Mouse (Mus musculus): Measurements from ENCODE around the gene Mrpl43.
A peak's percentile ranks its signal among the peaks of the same experiment; 100 is the strongest.

Mrpl43 gene

DNA sequence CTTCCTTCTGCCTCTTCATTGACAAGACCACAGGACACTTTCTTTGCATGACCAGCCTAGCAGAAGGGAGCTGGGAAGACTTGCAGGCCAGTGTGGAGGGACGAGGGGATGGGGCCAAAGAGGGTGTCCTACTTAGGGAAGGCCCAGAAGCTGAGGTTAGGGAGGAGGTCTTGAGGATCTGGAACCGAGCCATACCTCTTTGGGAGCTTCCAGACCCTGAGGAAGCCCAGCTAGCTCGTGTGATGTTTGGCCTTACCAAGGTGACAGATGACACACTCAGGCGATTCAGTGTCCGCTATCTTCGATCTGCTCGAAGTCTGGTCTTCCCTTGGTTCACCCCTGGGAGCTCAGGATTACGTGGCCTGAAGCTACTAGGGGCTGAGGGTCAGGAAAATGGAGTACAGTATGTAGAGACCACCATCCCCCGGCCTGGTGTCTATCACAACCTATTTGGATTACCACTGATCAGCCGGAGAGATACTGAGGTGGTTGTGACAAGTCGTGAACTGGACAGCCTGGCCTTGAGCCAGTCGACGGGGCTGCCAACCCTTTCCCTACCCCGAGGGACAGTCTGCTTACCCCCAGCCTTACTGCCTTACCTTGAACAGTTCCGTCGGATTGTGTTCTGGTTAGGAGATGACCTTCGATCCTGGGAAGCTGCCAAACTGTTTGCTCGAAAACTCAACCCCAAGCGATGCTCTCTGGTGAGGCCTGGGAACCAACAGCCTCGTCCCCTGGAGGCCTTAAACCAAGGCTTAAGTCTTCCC, 1.4 kb upstream of the Mrpl43 start:
- DNase-seq (ENCODE audit: low spot score) = no peak

GRCm38 (mm10) chr19:45007021-45007420, 779 bp upstream of the Mrpl43 start:
- no peak for DNase-seq (ENCODE audit: low spot score)

DNA sequence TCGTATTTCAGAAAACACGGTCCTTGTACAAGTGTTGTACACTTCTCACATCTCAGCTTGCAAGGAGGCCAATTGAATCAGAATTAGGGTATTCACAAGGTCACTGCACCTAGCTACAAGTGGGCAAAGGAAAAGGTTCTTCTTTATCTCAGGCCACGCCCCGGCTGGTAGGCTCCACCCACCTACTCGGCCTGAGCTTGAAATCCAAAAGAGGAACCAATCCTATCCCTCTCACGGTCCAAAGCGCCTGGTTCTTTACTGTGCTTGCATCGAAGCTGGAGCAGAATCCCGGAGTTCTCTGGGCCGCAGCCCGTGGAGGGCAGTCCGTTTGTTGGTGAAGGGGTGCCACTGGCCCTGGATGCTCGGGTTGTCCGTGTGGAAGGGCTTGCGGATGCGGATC, 798 bp downstream of the Mrpl43 start, which contains the start of gene Twnk:
Gene Twnk, plus strand, starts transcription at position 220 of the 400 bp plus-strand sequence.
- DNase-seq (ENCODE audit: low spot score) = peak; percentile 74

- DNase-seq (ENCODE audit: low spot score) = no peak
Observed at GRCm38 (mm10) chr19:45003740-45004516, 2.3 kb downstream of the Mrpl43 start.

- no peak for DNase-seq (ENCODE audit: low spot score)
Observed at GRCm38 (mm10) chr19:45002301-45002700, 3.9 kb downstream of the Mrpl43 start.

DNA sequence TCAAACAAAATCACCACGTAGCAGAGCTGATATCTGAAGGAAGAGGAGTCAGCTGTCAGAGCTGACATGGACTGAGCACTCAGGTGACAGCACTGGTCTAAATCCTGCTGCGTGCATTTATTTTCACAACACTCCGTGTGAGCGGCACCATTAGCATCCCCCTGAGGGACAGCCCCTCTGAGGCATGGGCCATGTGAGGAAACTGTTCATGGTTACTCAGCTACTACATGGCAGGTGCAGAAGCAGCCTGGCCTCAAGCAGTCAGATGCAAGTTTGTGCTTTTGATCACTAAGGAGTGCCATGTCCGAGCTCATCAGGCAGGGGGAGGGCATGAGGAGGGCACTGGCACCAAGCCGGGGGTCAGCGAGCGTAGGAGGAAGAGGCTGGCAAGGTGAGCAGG, 6.6 kb downstream of the Mrpl43 start:
- DNase-seq (ENCODE audit: low spot score) = no peak

- DNase-seq (ENCODE audit: low spot score) = no peak
Observed at GRCm38 (mm10) chr19:44997786-44998185, 8.5 kb downstream of the Mrpl43 start.

DNA sequence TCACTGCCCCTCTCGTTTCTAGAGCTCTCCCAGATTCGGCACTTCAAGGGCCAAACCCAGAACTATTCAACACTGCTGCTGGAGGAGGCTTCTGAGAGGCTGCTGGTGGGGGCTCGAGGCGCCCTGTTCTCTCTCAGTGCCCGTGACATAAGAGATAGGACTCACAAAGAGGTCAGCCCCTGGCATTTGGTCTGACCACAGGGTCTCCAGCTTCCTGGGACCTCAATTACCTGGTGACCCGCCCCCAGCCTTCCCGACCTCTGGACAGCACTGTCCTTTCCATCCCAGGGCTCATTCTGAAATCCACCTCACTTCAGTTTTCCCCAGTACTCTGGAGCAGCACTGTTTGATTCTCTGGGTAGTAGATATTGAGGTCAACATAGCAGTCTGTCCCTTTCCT, 13.5 kb downstream of the Mrpl43 start:
- no peak for DNase-seq (ENCODE audit: low spot score)

- DNase-seq (ENCODE audit: low spot score) = no peak
Observed at GRCm38 (mm10) chr19:44992246-44992645, 14.0 kb downstream of the Mrpl43 start.

DNA sequence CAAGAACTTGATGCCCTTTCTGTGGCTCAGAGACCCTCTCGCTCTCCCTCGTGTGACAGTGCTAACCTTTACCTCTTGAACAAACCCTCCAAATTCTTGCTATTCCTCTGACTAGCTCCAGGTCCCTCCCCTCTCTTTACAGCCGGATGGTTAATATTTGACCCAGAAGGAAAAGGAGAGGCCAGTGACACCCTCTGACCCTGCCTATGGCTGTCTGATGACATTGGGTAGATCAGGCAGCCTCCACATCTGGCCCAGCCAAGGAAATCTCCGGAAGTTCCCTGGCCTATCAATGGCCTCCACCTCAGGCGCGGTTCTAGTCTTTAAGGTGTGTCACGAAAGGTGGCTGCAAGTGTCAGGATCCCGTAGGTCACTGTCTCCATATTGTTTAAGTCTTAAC, 15.2 kb downstream of the Mrpl43 start:
- DNase-seq (ENCODE audit: low spot score) = no peak

DNA sequence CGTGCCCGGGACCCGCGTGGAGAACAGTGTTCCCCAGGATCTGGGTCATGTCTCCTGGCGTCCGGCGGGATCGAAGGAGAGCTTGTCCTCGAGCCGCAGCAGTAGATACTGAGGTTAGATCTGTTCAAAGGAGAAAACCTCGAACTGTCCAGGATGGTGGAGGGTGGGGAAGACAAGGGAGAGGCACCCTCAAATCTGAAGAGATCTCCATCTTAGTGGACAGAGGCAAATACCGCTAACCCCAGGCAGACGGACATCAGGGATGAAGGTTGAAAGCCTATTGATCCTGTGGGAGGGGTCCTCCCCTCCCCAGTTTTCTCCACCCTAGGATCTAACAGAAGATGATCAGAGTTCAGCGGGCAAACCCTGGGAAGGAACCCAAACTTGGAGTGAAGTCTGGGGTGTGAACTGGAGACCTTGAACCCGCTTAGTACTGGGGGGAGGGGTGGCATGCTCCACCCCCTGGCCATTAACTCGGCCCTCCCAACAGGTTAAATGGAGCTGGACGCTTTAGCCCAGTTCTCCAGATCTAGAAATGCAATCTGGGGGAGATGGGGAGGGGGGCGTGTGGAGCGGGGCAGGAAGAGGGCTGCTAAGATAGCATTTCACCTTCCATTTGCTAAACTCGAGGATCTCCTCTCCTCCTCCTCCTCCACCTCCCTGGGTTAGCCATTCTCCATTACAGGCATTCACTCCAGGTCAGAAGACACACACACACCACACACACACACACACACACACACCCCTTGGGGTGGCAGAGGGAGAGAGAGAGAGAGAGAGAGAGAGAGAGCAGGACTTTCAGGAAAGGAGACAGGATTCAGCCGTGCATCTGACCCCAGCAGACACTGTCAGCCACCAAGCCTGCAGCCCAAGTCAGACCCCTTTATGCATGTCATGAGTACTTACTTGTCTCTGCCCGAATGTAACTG, 16.4 kb downstream of the Mrpl43 start:
- no peak for DNase-seq (ENCODE audit: low spot score)

GRCm38 (mm10) chr19:44988831-44989566, 17.2 kb downstream of the Mrpl43 start, which contains the start of gene Sema4g:
Sema4g (plus strand) TSS chr19:44989101.
- no peak for DNase-seq (ENCODE audit: low spot score)

GRCm38 (mm10) chr19:44988321-44988720, 17.9 kb downstream of the Mrpl43 start:
- no peak for DNase-seq (ENCODE audit: low spot score)

DNA sequence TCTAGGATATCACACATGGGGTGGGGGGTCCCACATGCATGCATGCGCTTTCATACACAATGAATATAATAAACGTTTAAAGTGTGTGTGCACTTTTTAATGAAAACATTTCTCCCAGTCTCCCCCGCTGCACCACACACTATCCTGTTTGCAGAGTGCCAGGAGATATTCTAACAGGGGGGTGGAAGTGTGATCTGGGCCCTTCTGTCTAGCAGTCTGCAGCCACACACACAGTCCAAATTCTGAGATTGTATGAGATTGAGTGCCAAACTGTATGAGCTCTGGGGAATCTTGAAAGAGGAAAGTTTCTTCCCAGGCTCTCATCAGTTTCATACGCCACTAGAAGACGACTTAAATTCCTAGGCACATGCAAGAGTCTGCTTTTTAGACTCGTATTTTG, 18.4 kb downstream of the Mrpl43 start:
- DNase-seq (ENCODE audit: low spot score) = no peak

DNA sequence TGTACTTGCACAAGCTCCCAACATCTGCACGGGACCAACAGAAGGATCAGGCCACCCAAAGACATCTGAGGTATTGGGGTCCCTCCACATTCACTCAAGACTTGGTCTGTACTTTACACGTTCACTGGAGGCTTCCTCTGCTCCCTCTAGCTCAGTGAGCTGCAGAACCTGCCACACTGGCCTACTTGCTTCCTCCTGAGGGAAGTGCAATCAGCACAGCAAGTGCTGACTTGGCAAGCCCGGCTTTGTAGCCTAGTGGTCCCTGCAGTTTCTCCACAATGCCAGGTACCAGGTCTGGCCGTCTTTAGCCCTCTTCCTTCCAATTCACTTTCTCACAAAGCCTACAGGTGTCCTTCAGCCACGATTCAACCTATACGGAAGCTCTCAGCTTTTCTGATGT, 19.2 kb downstream of the Mrpl43 start:
- DNase-seq (ENCODE audit: low spot score) = no peak

DNA sequence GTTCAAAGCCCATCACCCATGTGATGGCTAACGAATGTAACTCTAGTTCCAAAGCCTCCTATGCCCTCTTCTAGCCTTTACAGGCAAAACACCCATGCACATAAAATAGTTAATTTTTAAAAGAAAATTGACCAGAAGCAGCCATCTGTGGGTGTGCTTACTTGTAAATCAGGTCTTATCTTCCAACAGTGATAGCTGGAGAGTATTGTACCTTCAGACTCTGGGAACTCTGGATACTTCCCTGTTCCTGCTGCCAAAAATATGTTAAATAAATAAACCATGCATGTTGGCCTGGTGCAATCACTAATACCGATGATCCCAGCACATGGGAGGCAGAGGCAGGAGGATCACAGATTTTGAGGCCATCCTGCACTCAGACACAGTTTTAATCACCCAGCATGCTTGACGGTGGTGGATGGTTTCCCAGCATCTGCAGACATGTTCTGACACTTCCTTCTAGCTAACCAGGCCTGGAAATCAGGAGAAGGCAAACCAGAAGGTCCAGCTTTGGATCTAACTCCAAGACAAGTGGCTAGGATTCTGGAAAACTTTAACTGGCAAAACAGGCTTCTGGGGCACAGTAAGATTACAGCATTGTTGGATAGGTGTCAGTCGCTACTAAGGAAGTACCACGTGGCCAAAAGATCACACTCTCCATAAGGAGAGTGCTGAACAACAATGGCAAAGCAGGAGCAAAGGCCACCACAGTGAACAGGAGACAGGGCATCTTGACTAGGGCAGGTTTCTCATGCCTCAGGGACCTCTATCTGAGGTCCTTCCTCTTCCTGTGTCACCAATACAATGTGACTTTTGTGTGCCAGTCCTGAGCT, 20.9 kb downstream of the Mrpl43 start:
- DNase-seq (ENCODE audit: low spot score) = peak; percentile 28

DNA sequence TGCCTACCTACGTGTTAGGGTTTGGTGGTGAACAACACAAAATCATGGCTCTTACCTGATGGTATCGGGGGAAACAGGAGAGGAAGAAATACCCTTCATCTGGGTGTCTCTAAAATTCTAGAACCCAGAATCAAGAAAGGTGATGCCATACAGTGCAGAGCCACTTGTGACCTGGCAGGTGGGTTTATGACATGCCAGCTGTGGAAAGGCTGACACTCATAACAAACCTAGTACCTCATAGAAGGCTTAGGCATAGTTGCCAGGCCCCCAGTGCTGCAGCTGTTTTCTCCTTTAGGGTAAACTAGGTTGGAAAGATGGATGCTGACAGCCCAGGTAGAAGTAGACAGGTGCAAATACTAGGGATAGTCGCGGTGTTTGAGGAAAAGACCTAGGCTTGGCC, 21.8 kb downstream of the Mrpl43 start:
- no peak for DNase-seq (ENCODE audit: low spot score)

GRCm38 (mm10) chr19:44983366-44983765, 22.9 kb downstream of the Mrpl43 start:
- DNase-seq (ENCODE audit: low spot score) = no peak

GRCm38 (mm10) chr19:44982477-44983115, 23.6 kb downstream of the Mrpl43 start:
- no peak for DNase-seq (ENCODE audit: low spot score)

DNA sequence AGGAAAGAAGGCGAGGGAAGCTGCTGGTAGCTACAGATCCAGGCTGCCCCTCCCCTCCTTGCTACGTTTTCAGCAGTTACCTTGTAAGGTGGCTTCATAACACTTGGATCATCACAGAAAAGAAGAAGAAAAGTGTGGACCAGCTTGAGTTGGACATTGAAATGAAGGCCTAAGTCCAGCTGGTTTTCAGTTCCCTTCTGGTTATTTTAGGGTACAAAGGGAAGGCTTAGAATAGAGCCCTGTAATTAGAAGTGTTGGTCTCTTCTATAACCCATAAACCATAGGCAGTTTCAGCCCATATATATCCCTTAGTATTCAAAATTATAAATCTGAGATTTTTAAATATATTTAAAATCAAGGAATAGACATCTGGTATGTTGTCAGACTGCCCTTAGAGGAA, 25.5 kb downstream of the Mrpl43 start:
- no peak for DNase-seq (ENCODE audit: low spot score)
